Mouse (Mus musculus) MN1 (cell line): ENCODE data around the gene Smco1.

Experiments used
- DNase-seq: peaks from one replicate; pipeline ENCODE4 v3.0.0-alpha.2; 2016; ENCODE audit warnings: low spot score

Gene Smco1

DNA sequence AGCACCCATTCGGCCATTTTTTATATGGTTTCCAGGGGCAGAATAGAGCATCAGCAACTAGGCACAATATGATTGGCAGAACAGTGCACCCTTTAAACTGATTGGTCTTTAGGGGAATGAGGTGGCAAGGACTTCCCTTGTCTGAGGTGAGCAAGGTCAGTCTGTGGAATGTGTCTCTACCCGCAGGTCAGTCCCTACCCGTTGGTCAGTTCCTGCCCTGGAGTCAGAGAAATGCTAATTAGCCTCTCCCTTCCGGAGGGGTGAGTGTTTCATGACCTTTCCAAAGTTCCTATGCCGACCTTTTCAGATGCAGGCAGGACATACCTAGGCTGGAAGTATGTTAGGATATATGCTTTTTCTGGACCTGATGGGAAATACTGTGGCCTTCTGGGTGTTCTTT, 41.1 kb downstream of the Smco1 start:
- DNase-seq = no peak

DNA sequence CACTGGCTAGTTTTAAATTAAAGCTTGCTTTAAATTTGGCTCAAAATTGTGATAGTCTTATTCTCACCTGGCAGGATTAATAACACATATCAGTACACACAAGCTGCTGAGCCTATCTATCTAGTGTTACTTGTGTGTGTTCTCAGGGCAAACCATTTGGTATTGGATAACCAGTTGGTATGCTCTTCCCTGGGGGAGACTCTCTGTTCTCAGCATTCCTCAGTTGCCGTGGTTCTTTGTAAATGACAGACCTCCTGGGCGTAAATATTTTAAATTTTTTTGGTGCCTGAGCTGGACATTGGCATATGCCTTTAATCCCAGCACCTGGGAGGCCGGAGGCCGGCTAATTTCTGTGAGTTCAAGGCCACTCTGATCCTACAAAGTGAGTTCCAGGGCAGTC, 41.6 kb downstream of the Smco1 start:
- no peak for DNase-seq

DNA sequence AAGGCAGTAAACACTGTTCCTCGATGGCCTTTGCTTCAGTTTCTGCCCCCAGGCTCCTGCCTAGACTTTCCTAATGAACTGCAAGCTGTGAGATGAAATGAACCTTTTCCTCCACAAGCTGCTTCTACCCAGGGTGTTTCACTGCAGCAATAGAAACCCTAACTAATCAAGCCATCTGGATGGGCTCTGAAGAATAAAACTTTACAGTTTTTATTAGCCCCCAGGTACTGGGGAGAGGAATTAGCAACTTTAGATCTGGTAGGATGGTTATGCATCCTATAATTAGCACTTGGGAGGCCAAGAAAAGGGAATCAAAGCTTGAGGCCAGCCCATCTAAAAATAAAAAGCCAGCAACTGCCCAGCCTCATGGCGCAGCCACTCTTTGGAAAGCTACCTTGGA, 45.3 kb downstream of the Smco1 start:
- no peak for DNase-seq

DNA sequence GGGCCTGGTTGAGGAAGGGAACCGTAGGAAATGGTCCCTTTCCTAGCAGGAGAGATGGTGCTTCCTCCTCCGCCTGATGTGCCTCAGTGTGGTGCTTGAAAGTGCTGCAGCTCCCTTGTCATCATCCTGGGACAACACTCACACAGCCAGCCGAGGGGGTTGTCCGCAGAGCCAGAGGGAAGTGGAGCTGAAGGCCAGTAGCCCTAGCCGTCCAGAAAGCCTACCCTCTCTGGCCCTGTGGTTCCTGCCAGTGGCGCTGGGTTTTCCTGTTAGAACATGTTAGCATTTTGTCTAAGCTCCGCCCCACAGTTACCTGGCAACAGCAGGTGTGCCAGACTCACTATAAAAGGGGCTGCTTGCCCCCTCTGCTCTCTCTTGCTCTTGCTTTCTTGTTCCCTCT, 52.7 kb downstream of the Smco1 start:
- DNase-seq = no peak
